Mouse (Mus musculus) layer of hippocampus, postnatal 36 days (tissue): ENCODE measurements at regions not wholly inside any gene's neighbourhood (a gene's known extent, or its start where the extent isn't known, plus 50 kb on each side); places are given as distances from the start of the nearest gene placed in this dataset.

Source experiments
- DNase-seq, 2 experiments: peaks; one replicate each; pipeline ENCODE4 v3.0.0; 2022

DNA sequence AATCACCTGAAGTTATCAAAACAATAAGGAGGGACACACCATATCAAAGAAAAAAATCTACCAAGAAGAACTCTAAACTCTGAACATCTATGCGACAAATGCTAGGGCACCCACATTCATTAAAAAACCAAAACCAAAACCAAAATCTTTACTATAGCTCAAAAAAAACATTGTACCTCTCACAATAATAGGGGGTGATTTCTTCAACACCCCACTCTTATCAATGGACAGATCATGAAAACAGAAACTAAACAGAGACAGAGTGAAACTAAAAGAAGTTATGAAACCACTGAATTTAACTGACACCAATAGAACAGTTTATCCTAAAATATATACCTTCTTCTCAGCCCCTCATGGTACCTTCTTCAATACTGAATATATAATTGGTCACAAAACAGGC is 1314.5 kb upstream of the Gm7489 start:
- DNase-seq, result no peak

- no peak for DNase-seq
Measured at GRCm38 (mm10) chr15:52577614-52578013, 1307.1 kb upstream of the Gm7489 start.

DNA sequence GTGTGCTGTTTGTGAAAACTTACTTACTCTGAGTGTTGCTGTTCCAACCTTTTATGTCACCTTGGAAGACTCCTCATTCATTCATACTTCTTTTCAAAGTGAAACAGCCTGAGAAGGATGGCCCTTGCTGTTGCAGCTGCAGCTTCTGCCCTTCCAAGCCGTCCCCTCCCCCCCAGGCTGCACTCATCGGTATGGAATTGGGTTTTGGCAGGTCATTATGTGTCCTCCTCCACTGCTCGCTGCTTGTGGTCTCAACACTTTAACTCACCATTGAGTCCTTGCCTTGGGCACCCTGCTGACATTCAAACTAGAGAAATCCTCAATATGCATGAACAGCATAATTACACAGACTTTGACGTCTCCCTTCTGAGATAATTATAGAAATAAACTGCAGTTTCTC is 1295.3 kb upstream of the Gm7489 start:
- DNase-seq, result no peak

GRCm38 (mm10) chr15:52599511-52599910 is 1285.2 kb upstream of the Gm7489 start:
- no peak for DNase-seq

GRCm38 (mm10) chr15:52599957-52600356 is 1284.7 kb upstream of the Gm7489 start:
- no peak for DNase-seq

GRCm38 (mm10) chr15:52639790-52640189 is 1244.9 kb upstream of the Gm7489 start:
- DNase-seq, result no peak

GRCm38 (mm10) chr15:52645961-52646360 is 1238.7 kb upstream of the Gm7489 start:
- no peak for DNase-seq

DNA sequence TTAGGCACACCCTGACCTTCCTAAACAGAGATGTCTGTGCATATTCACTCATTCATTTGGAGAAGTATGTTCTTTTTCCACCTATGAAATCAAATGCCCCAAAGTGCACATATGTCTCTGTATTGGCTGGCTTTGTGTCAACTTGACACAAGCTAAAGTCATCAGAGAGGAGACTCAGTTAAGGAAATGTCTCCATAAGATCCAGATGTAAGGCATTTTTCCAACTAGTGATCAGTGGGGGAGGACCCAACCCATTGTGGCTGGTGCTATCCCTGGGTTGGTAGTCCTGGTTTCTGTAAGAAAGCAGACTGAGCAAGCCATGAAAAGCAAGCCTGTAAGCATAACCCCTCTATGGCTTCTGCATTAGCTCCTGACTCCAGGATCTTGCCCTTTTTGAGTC is 1226.8 kb upstream of the Gm7489 start:
- DNase-seq, result no peak
